Comparison of ENCODE assay signal across 18 mouse cellular contexts in genomic region chr17:3038067-3038466, GRCm38 (mm10).
DNase-seq lines count a peak whose midpoint lies in the region; ATAC-seq and TF ChIP-seq lines count a peak whose summit lies in the region.
"Had no signal": no experiment of that assay in that cellular context is flagged by ENCODE, and none has a peak within 500 bp of the region (broad histone marks: within the 10 kb centered on the region; RNA-seq: fewer than 3 reads in every experiment).

No protein-coding gene starts in this region.

- intact Hi-C loops in left cerebral cortex, postnatal 14 days (cut with DNase I) = no loop called here

- in situ Hi-C loops in ES-E14 (cut with MboI; ENCODE audit: low sequenced_read_pairs in 2 of 2, unreplicated experiment in 2 of 2) = no loop called here

- H3K27me3 ChIP-seq in hindbrain, embryonic 14.5 days (ENCODE audit: control insufficient read depth, insufficient read depth, low read length) = no peaks in the 10 kb centered on the region
- no peaks in the 10 kb centered on the region for H3K27me3 ChIP-seq in hindbrain, embryonic 13.5 days
- H3K27me3 ChIP-seq in liver, embryonic 15.5 days = no peaks in the 10 kb centered on the region
- H3K27me3 ChIP-seq: heart, embryonic 13.5 days; lung, embryonic 15.5 days; neural tube, embryonic 12.5 days had no signal

- H3K4me1 ChIP-seq in hindbrain, embryonic 14.5 days (replicated peaks; ENCODE audit: control insufficient read depth, insufficient read depth, low read length) = no peaks in the 10 kb centered on the region
- no peaks in the 10 kb centered on the region for H3K4me1 ChIP-seq in hindbrain, embryonic 13.5 days (replicated peaks)
- H3K4me1 ChIP-seq in ES-E14 (ENCODE audit: control insufficient read depth in 2 of 2, insufficient read depth in 2 of 2, low read length in 2 of 2, poor library complexity in 1 of 2) = no peaks in the 10 kb centered on the region
- no peaks in the 10 kb centered on the region for H3K4me1 ChIP-seq in liver, embryonic 15.5 days (replicated peaks)
- H3K4me1 ChIP-seq: heart, embryonic 13.5 days; lung, embryonic 15.5 days; neural tube, embryonic 12.5 days had no signal

- peaks cover 12% of the 10 kb centered on the region for H3K9me3 ChIP-seq in hindbrain, embryonic 14.5 days (ENCODE audit: control insufficient read depth, low read length)
- H3K9me3 ChIP-seq in hindbrain, embryonic 13.5 days = peaks cover 12% of the 10 kb centered on the region
- H3K9me3 ChIP-seq in ES-E14 (ENCODE audit: control insufficient read depth, insufficient read depth, low read depth, low read length) = no peaks in the 10 kb centered on the region
- 0 out of 2 replicates have a peak, but pooled peaks cover 3% of the 10 kb centered on the region for H3K9me3 ChIP-seq in liver, embryonic 15.5 days (replicated peaks)
- H3K9me3 ChIP-seq: lung, embryonic 15.5 days had no signal

- H3K27ac ChIP-seq in hindbrain, embryonic 14.5 days = no peak overlapping the region
- H3K27ac ChIP-seq in hindbrain, embryonic 13.5 days = no peak overlapping the region
- H3K27ac ChIP-seq in ES-E14 (ENCODE audit: insufficient read depth, low read depth, low read length, poor library complexity, severe bottlenecking) = peak overlapping the region; percentile 11; the same call in 1 of the 2 replicates
- H3K27ac ChIP-seq in liver, embryonic 15.5 days (replicated peaks) = no peak overlapping the region
- H3K27ac ChIP-seq: heart, embryonic 13.5 days; lung, embryonic 15.5 days; macrophage; neural tube, embryonic 12.5 days had no signal

- no peak overlapping the region for H3K9ac ChIP-seq in hindbrain, embryonic 14.5 days
- H3K9ac ChIP-seq in hindbrain, embryonic 13.5 days = no peak overlapping the region
- no peak overlapping the region for H3K9ac ChIP-seq in ES-E14 (ENCODE audit: insufficient read depth, low read depth, low read length, poor library complexity, severe bottlenecking)
- no peak overlapping the region for H3K9ac ChIP-seq in liver, embryonic 15.5 days
- H3K9ac ChIP-seq: heart, embryonic 13.5 days; lung, embryonic 15.5 days; neural tube, embryonic 12.5 days had no signal

- ATAC-seq in hindbrain, embryonic 14.5 days (ENCODE audit: low FRiP score) = 0 out of 2 replicates have a peak, but pooled peaks have one; percentile 40
- no peak for ATAC-seq in hindbrain, embryonic 13.5 days (ENCODE audit: low FRiP score)
- 0 out of 2 replicates have a peak, but pooled peaks have one; percentile 8 for ATAC-seq in liver, embryonic 15.5 days (ENCODE audit: insufficient read depth)

- WGBS in hindbrain, embryonic 14.5 days = 85% methylated on average over 1 of the region's 1 CpGs
- WGBS in hindbrain, embryonic 13.5 days = 88% methylated on average over 1 of the region's 1 CpGs
- 62% methylated on average over 1 of the region's 1 CpGs for WGBS in liver, embryonic 15.5 days (ENCODE audit: insufficient replicate concordance)

- no peak for DNase-seq in hindbrain, embryonic 14.5 days (ENCODE audit: low spot score)
- DNase-seq in A20 (ENCODE audit: low read depth, low spot score) = peak; percentile 1
- DNase-seq in ES-E14 (ENCODE audit: low read depth, low spot score) = no peak
- no peak for DNase-seq in left cerebral cortex, postnatal 14 days (ENCODE audit: low spot score in 2 of 2)
- no peak for DNase-seq in lung, adult 18-20 months
- DNase-seq in right cerebral cortex, adult 2 months (ENCODE audit: low spot score in 2 of 2) = no peak
- DNase-seq: adrenal gland, adult 8-10 months; cerebellum, adult 11-12 months; cerebellum, postnatal 25 days; heart, postnatal 36 days; right cerebral cortex, postnatal 25 days; thymus, postnatal 4 days had no signal

- no peak overlapping the region for H3K4me3 ChIP-seq in hindbrain, embryonic 14.5 days (replicated peaks; ENCODE audit: low read length)
- H3K4me3 ChIP-seq in hindbrain, embryonic 13.5 days = no peak overlapping the region
- H3K4me3 ChIP-seq in ES-E14 (ENCODE audit: insufficient read depth in 1 of 2, low read depth in 1 of 2, low read length in 2 of 2, poor library complexity in 1 of 2, severe bottlenecking in 1 of 2) = no peak overlapping the region
- no peak overlapping the region for H3K4me3 ChIP-seq in liver, embryonic 15.5 days (replicated peaks)
- H3K4me3 ChIP-seq: heart, embryonic 13.5 days; lung, embryonic 15.5 days; neural tube, embryonic 12.5 days had no signal

- no peaks in the 10 kb centered on the region for H3K36me3 ChIP-seq in hindbrain, embryonic 14.5 days (replicated peaks; ENCODE audit: control insufficient read depth, insufficient read depth)
- no peaks in the 10 kb centered on the region for H3K36me3 ChIP-seq in hindbrain, embryonic 13.5 days
- no peaks in the 10 kb centered on the region for H3K36me3 ChIP-seq in ES-E14 (ENCODE audit: control insufficient read depth, insufficient read depth, low read length, poor library complexity, severe bottlenecking)
- H3K36me3 ChIP-seq in liver, embryonic 15.5 days (replicated peaks) = no peaks in the 10 kb centered on the region
- H3K36me3 ChIP-seq: heart, embryonic 13.5 days; lung, embryonic 15.5 days; neural tube, embryonic 12.5 days had no signal

- no peak overlapping the region for H3K4me2 ChIP-seq in hindbrain, embryonic 14.5 days (replicated peaks)
- H3K4me2 ChIP-seq in hindbrain, embryonic 13.5 days = no peak overlapping the region
- no peak overlapping the region for H3K4me2 ChIP-seq in liver, embryonic 15.5 days
- H3K4me2 ChIP-seq: heart, embryonic 13.5 days; lung, embryonic 15.5 days; neural tube, embryonic 12.5 days had no signal

TF ChIP-seq in ES-E14, 5 proteins besides CTCF, POLR2A, EP300 and RAD21:
- TF ChIP-seq MAFK (IDR thresholded peaks at IDR 0.05; ENCODE audit: insufficient read depth, low read depth, low read length) (no peak), ZNF384 (IDR thresholded peaks at IDR 0.05; ENCODE audit: low read depth, low read length) (no peak), HCFC1 (IDR thresholded peaks at IDR 0.05; ENCODE audit: borderline replicate concordance, insufficient read depth, low read length) (no peak), CHD2 (IDR thresholded peaks at IDR 0.05; ENCODE audit: low read depth, low read length) (no peak), ZC3H11A (IDR thresholded peaks at IDR 0.05; ENCODE audit: borderline replicate concordance, low read depth, low read length) (no peak)
